Mouse (Mus musculus) lung, postnatal 0 days (tissue): Measurements from ENCODE around the gene Hspb7.

ENCODE experiments used
- CTCF ChIP-seq: IDR thresholded peaks from 2 replicates; pipeline ENCODE4 v1.5.1; 2016; ENCODE audit warnings: antibody characterized with exemption, mild to moderate bottlenecking
- EP300 ChIP-seq: IDR thresholded peaks from 2 replicates; pipeline ENCODE4 v1.6.1; 2016; ENCODE audit warnings: antibody characterized with exemption, mild to moderate bottlenecking, control low read depth

GRCm38 (mm10) chr4:141459766-141460165 lies 39.2 kb downstream of the Hspb7 start:
- TF ChIP-seq CTCF (no peak), EP300 (no peak)
